Mouse (Mus musculus) kidney, postnatal 14 days (tissue): ENCODE measurements at regions not wholly inside any gene's neighbourhood (a gene's known extent, or its start where the extent isn't known, plus 50 kb on each side); places are given as distances from the start of the nearest gene placed in this dataset.
"Not testable (repeated sequence)": the region's sequence is repeated elsewhere in the genome, so short reads cannot be mapped to it uniquely, and the experiment has no call there.

Experiments
- DNase-seq: peaks from one replicate; pipeline ENCODE4 v3.0.0; 2022; ENCODE audit warnings: mixed read lengths

- DNase-seq = no peak
These were observed 263.2 kb upstream of the 1700008P02Rik start for GRCm38 (mm10) chr3:6883401-6883800.

GRCm38 (mm10) chr3:6876265-6876664, 256.0 kb upstream of the 1700008P02Rik start:
- no peak for DNase-seq

- DNase-seq = no peak
These were observed 251.9 kb upstream of the 1700008P02Rik start for GRCm38 (mm10) chr3:6872170-6872569.

GRCm38 (mm10) chr3:6871752-6872151, 251.5 kb upstream of the 1700008P02Rik start:
- DNase-seq = no peak

- no peak for DNase-seq
These were observed 245.9 kb upstream of the 1700008P02Rik start for GRCm38 (mm10) chr3:6866148-6866483.

GRCm38 (mm10) chr3:6865462-6866147, 245.4 kb upstream of the 1700008P02Rik start:
- no peak for DNase-seq

- no peak for DNase-seq
These were observed 239.6 kb upstream of the 1700008P02Rik start for GRCm38 (mm10) chr3:6859866-6860180.

- DNase-seq = no peak
These were observed 239.0 kb upstream of the 1700008P02Rik start for GRCm38 (mm10) chr3:6858982-6859865.

- DNase-seq = no peak
These were observed 199.1 kb upstream of the 1700008P02Rik start for GRCm38 (mm10) chr3:6819332-6819731.

GRCm38 (mm10) chr3:6812346-6812745, 192.1 kb upstream of the 1700008P02Rik start:
- DNase-seq = no peak

GRCm38 (mm10) chr3:6809381-6809950, 189.2 kb upstream of the 1700008P02Rik start:
- DNase-seq = no peak

GRCm38 (mm10) chr3:6800092-6800716, 180.0 kb upstream of the 1700008P02Rik start:
- not testable (repeated sequence) for DNase-seq

GRCm38 (mm10) chr3:6768506-6768905, 148.3 kb upstream of the 1700008P02Rik start:
- no peak for DNase-seq

- not testable (repeated sequence) for DNase-seq
These were observed 147.8 kb upstream of the 1700008P02Rik start for GRCm38 (mm10) chr3:6768085-6768484.

- no peak for DNase-seq
These were observed 138.9 kb upstream of the 1700008P02Rik start for GRCm38 (mm10) chr3:6759172-6759571.

GRCm38 (mm10) chr3:6757562-6757961, 137.3 kb upstream of the 1700008P02Rik start:
- no peak for DNase-seq

- DNase-seq = not testable (repeated sequence)
These were observed 130.5 kb upstream of the 1700008P02Rik start for GRCm38 (mm10) chr3:6750746-6751145.

GRCm38 (mm10) chr3:6731372-6732297, 111.4 kb upstream of the 1700008P02Rik start:
- no peak for DNase-seq

- DNase-seq = no peak
These were observed 109.8 kb upstream of the 1700008P02Rik start for GRCm38 (mm10) chr3:6730066-6730465.

- DNase-seq = no peak
These were observed 63.4 kb upstream of the 1700008P02Rik start for GRCm38 (mm10) chr3:6683679-6684078.

- DNase-seq = no peak
These were observed 61.2 kb upstream of the 1700008P02Rik start for GRCm38 (mm10) chr3:6681411-6681810.

- no peak for DNase-seq
These were observed 56.1 kb upstream of the 1700008P02Rik start for GRCm38 (mm10) chr3:6676382-6676781.
